Mouse (Mus musculus) MEL (cell line): Measurements from ENCODE around the gene Hectd4. TPM values are rescaled to one million over a fixed set of nuclear protein-coding genes. Genes with fewer than 3 reads are reported as not detected.
"Not testable (repeated sequence)": the region's sequence is repeated elsewhere in the genome, so short reads cannot be mapped to it uniquely, and the experiment has no call there.

Experiments
- DNase-seq: peaks from one replicate; pipeline ENCODE4 v3.0.0; 2011; ENCODE audit warnings: low read depth, low spot score
- H3K27ac ChIP-seq: 2 replicates; pipeline ENCODE4 v1.5.1; 2012; ENCODE audit warnings: low read depth, mild to moderate bottlenecking, control low read depth, low read length, moderate library complexity; ENCODE audit not compliant: control insufficient read depth
- H3K27me3 ChIP-seq, 2 experiments: fragments of 150-350 bp in 1 of 2; sonication (generic) in 1 of 2; 2 replicates each; pipeline ENCODE4 v1.6.1; 2012; ENCODE audit warnings: low read length in 2 of 2, mild to moderate bottlenecking in 2 of 2, improper control_type of control experiment in 1 of 2, moderate library complexity in 1 of 2; ENCODE audit not compliant: insufficient read depth in 2 of 2, control insufficient read depth in 1 of 2
- H3K36me3 ChIP-seq, 2 experiments: 2 replicates each; pipeline ENCODE4 v1.6.1; 2012 to 2014; ENCODE audit warnings: low read length in 2 of 2, improper control_type of control experiment in 1 of 2, inconsistent platforms in 1 of 2, mild to moderate bottlenecking in 1 of 2; ENCODE audit not compliant: insufficient read depth in 2 of 2, control insufficient read depth in 1 of 2
- H3K4me1 ChIP-seq, 2 experiments: fragments of 150-350 bp in 1 of 2; sonication (generic) in 1 of 2; 2 replicates each; pipeline ENCODE4 v1.6.1; 2012; ENCODE audit warnings: low read length in 2 of 2, improper control_type of control experiment in 1 of 2, mild to moderate bottlenecking in 1 of 2; ENCODE audit not compliant: insufficient read depth in 2 of 2, control insufficient read depth in 1 of 2
- H3K4me3 ChIP-seq, 2 experiments: fragments of 150-350 bp in 1 of 2; sonication (generic) in 1 of 2; 2 replicates each; pipeline ENCODE4 v1.5.1; 2012; ENCODE audit warnings: low read depth in 2 of 2, low read length in 2 of 2, mild to moderate bottlenecking in 2 of 2, moderate library complexity in 2 of 2, control low read depth in 1 of 2, improper control_type of control experiment in 1 of 2; ENCODE audit not compliant: control insufficient read depth in 1 of 2, insufficient read depth in 1 of 2
- H3K79me2 ChIP-seq: 2 replicates; pipeline ENCODE4 v1.6.1; 2012; ENCODE audit warnings: mild to moderate bottlenecking, low read length, moderate library complexity; ENCODE audit not compliant: control insufficient read depth, poor library complexity, insufficient read depth
- H3K9ac ChIP-seq: 2 replicates; pipeline ENCODE4 v1.6.1; 2012; ENCODE audit warnings: low read depth, mild to moderate bottlenecking, control low read depth, low read length, moderate library complexity; ENCODE audit not compliant: control insufficient read depth, poor library complexity, severe bottlenecking
- H3K9me3 ChIP-seq: fragments of 150-350 bp; sonication (generic); replicated peaks from 2 replicates; pipeline ENCODE4 v1.6.1; 2012; ENCODE audit warnings: mild to moderate bottlenecking, low read length, improper control_type of control experiment, moderate library complexity; ENCODE audit not compliant: insufficient read depth
- CTCF ChIP-seq, 3 experiments: IDR thresholded peaks in 2 of 3; conservative IDR thresholded peaks in 1 of 3; 2 replicates each; pipeline ENCODE4 v1.5.1; 2011 to 2012; ENCODE audit warnings: low read length in 3 of 3, low read depth in 2 of 3, mild to moderate bottlenecking in 2 of 3, improper control_type of control experiment in 1 of 3, inconsistent platforms in 1 of 3, mixed read lengths in 1 of 3, moderate library complexity in 1 of 3; ENCODE audit not compliant: control insufficient read depth in 1 of 3, insufficient read depth in 1 of 3, poor library complexity in 1 of 3, severe bottlenecking in 1 of 3
- ELF1 ChIP-seq: IDR thresholded peaks from 2 replicates; pipeline ENCODE4 v1.6.1; 2014; ENCODE audit warnings: low read depth, mild to moderate bottlenecking, inconsistent platforms, low read length, improper control_type of control experiment, moderate library complexity
- ETS1 ChIP-seq: IDR thresholded peaks from 2 replicates; pipeline ENCODE4 v1.6.1; 2012; ENCODE audit warnings: low read depth, mild to moderate bottlenecking, inconsistent platforms, low read length, improper control_type of control experiment, moderate library complexity
- JUND ChIP-seq: IDR thresholded peaks from 2 replicates; pipeline ENCODE4 v1.6.1; 2011; ENCODE audit warnings: low read depth, mild to moderate bottlenecking, improper control_type of control experiment, low read length
- MAFK ChIP-seq: IDR thresholded peaks from 2 replicates; pipeline ENCODE4 v1.6.1; 2011; ENCODE audit warnings: low read depth, mild to moderate bottlenecking, low read length, improper control_type of control experiment, borderline replicate concordance
- MXI1 ChIP-seq: IDR thresholded peaks from 2 replicates; pipeline ENCODE4 v1.6.1; 2011; ENCODE audit warnings: mild to moderate bottlenecking, low read depth, low read length, improper control_type of control experiment
- MYC ChIP-seq: IDR thresholded peaks from 2 replicates; pipeline ENCODE4 v1.6.1; 2011; ENCODE audit warnings: low read depth, mild to moderate bottlenecking, low read length, improper control_type of control experiment, moderate library complexity
- NRF1 ChIP-seq: IDR thresholded peaks from 2 replicates; pipeline ENCODE4 v1.6.1; 2014; ENCODE audit warnings: low read depth, mild to moderate bottlenecking, inconsistent platforms, low read length, improper control_type of control experiment, moderate library complexity; ENCODE audit not compliant: poor library complexity, insufficient read depth, severe bottlenecking
- POLR2A ChIP-seq, 2 experiments: IDR thresholded peaks; 2 replicates each; pipeline ENCODE4 v1.6.1; 2011 to 2012; ENCODE audit warnings: low read length in 2 of 2, mild to moderate bottlenecking in 2 of 2, control low read depth in 1 of 2, improper control_type of control experiment in 1 of 2, low read depth in 1 of 2, moderate library complexity in 1 of 2; ENCODE audit not compliant: control insufficient read depth in 1 of 2, insufficient read depth in 1 of 2, poor library complexity in 1 of 2
- RAD21 ChIP-seq: IDR thresholded peaks from 2 replicates; pipeline ENCODE4 v1.6.1; 2011; ENCODE audit warnings: mild to moderate bottlenecking, low read depth, low read length, improper control_type of control experiment
- SIN3A ChIP-seq: IDR thresholded peaks from 2 replicates; pipeline ENCODE4 v1.6.1; 2012; ENCODE audit warnings: low read length, improper control_type of control experiment, inconsistent platforms
- SMC3 ChIP-seq: IDR thresholded peaks from 2 replicates; pipeline ENCODE4 v1.6.1; 2011; ENCODE audit warnings: low read depth, low read length, improper control_type of control experiment
- TBP ChIP-seq: IDR thresholded peaks from 2 replicates; pipeline ENCODE4 v1.8.0; 2011; ENCODE audit warnings: low read depth, low read length, improper control_type of control experiment
- USF2 ChIP-seq, 2 experiments: IDR thresholded peaks; 2 replicates each; pipeline ENCODE4 v1.6.1; 2011 to 2012; ENCODE audit warnings: improper control_type of control experiment in 2 of 2, low read length in 2 of 2, borderline replicate concordance in 1 of 2, inconsistent platforms in 1 of 2, low read depth in 1 of 2, mild to moderate bottlenecking in 1 of 2; ENCODE audit not compliant: insufficient read depth in 1 of 2
- ZC3H11A ChIP-seq: IDR thresholded peaks from 2 replicates; pipeline ENCODE4 v1.6.1; 2012; ENCODE audit warnings: low read depth, mild to moderate bottlenecking, inconsistent platforms, low read length, improper control_type of control experiment
- ZNF384 ChIP-seq: IDR thresholded peaks from 2 replicates; pipeline ENCODE4 v1.6.1; 2012; ENCODE audit warnings: low read depth, mild to moderate bottlenecking, inconsistent platforms, low read length, improper control_type of control experiment
- polyA plus RNA-seq, 2 experiments: library from polyadenylated mRNA; stranded (reverse) in 1 of 2; unstranded in 1 of 2; fragments of >175 nt in 1 of 2; fragments of >200 nt in 1 of 2; gene quantifications; 2 replicates each; pipeline versions ENCODE4 v1.2.1 to v1.2.4; 2012; ENCODE audit warnings: low replicate concordance in 2 of 2, low read depth in 1 of 2; ENCODE audit not compliant: insufficient read length in 2 of 2, insufficient read depth in 1 of 2, missing spikeins in 1 of 2
- total RNA-seq: library from RNA; depleted of rRNA; stranded (reverse); fragments of 300-350 nt; gene quantifications from 2 replicates; pipeline ENCODE4 v1.2.3, GENCODE M21; 2012

Hectd4 gene
- total and polyA plus RNA-seq, 3 experiments, result 7.0 to 10.8 TPM; not detected in 1

GRCm38 (mm10) chr5:121374790-121375189, 154.8 kb downstream of the Hectd4 start:
- Histone ChIP-seq H3K27ac (no peak overlapping the region), H3K4me1 (no peaks in the 10 kb centered on the region), H3K9me3 (no peaks in the 10 kb centered on the region), H3K27me3 (no peaks in the 10 kb centered on the region), H3K9ac (no peak overlapping the region), H3K36me3 (no peaks in the 10 kb centered on the region), H3K79me2 (no peaks in the 10 kb centered on the region), H3K4me3 (no peak overlapping the region)
- TF ChIP-seq MAFK (no peak), POLR2A (IDR thresholded peaks at IDR 0.05; ENCODE audit: control insufficient read depth in 1 of 2, insufficient read depth in 1 of 2, low read depth in 1 of 2, low read length in 2 of 2, poor library complexity in 1 of 2) (no peak), USF2 (IDR thresholded peaks at IDR 0.05; ENCODE audit: borderline replicate concordance in 1 of 2, insufficient read depth in 1 of 2, low read depth in 1 of 2, low read length in 2 of 2) (no peak), ETS1 (no peak), ZNF384 (no peak), NRF1 (no peak), ELF1 (no peak), TBP (no peak), JUND (no peak), CTCF (IDR thresholded peaks at IDR 0.05 in 2 of 3, conservative IDR thresholded peaks at IDR 0.05 in 1 of 3; ENCODE audit: control insufficient read depth in 1 of 3, insufficient read depth in 1 of 3, low read depth in 2 of 3, low read length in 3 of 3, poor library complexity in 1 of 3, severe bottlenecking in 1 of 3) (no peak)
- no peak for DNase-seq

GRCm38 (mm10) chr5:121376972-121377371, 157.0 kb downstream of the Hectd4 start:
- H3K27me3 ChIP-seq, H3K9ac ChIP-seq, H3K4me1 ChIP-seq, H3K79me2 ChIP-seq, H3K4me3 ChIP-seq, H3K9me3 ChIP-seq, H3K36me3 ChIP-seq, H3K27ac ChIP-seq: not testable (repeated sequence)
- peak; percentile 58 for TF ChIP-seq RAD21
- TF ChIP-seq MXI1, result peak; percentile 42; the same call in 1 of the 2 replicates
- TF ChIP-seq SMC3, result peak; percentile 67
- peak; percentile 30 to 64 (median 55); a peak in 4 of 6 replicates for TF ChIP-seq CTCF (IDR thresholded peaks at IDR 0.05 in 2 of 3, conservative IDR thresholded peaks at IDR 0.05 in 1 of 3; ENCODE audit: control insufficient read depth in 1 of 3, insufficient read depth in 1 of 3, low read depth in 2 of 3, low read length in 3 of 3, poor library complexity in 1 of 3, severe bottlenecking in 1 of 3)
- peak; percentile 93 for TF ChIP-seq MYC
- TF ChIP-seq ZC3H11A, result peak; percentile 42
- peak; percentile 56 for TF ChIP-seq SIN3A
- peak; percentile 93 for TF ChIP-seq ZNF384
- DNase-seq, result peak; percentile 82
